Mouse (Mus musculus): ENCODE data around the gene Mapk10. TPM values are rescaled to one million over a fixed set of nuclear protein-coding genes. Genes with fewer than 3 reads are reported as not detected.

The Mapk10 gene
- polyA plus RNA-seq, 1 experiment from 2014 or later: 0.38 TPM

DNA sequence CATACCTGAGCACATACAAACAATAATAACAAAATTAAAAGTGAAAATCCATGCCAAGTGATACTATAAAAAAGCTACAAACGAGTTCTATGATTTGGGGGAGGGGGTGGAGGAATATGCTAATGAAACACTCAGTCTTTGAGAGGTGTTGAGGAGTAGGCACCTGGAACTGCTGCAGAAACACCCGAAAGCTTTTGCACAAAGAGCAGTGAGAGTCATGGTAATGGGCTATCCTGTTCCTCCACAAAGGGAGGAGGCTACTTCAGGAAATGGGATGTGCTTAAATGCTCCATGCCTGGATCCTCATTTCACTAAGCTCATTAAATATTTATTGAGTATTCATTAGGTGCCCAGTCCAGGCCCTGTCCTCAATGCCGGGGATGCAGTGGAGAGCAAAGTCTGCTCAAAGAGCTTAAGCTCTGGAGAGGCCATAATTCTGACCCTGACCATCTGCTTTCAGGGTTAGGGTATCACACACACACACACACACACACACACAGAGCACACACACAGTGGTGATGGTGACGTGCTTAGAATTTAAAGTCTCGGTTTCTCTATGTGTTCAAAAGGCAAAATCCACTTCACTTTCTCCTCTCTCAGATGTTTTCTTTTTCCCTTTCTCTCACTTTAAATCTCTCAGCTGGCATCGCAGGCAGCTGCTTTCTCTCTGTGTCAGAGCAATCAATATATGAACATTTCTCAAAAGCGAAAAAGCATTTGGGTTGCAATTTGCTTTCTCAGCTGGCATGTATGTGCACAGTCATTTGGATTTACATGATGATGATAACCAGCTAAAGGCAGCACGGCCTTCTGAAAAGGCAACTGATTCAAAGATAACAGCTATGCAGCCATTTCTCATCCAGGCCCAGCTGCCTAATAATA lies 50.6 kb downstream of the Mapk10 start:
- no peaks in the 10 kb centered on the region for H3K4me1 ChIP-seq (ENCODE audit: control insufficient read depth, insufficient read depth, low read length)
- no peaks in the 10 kb centered on the region for H3K9me3 ChIP-seq (ENCODE audit: control insufficient read depth, low read length)
- H3K27me3 ChIP-seq (ENCODE audit: control insufficient read depth, insufficient read depth, low read length): no peaks in the 10 kb centered on the region
- ATAC-seq (ENCODE audit: low FRiP score, low TSS enrichment): no peak
- H3K4me3 ChIP-seq (ENCODE audit: low read length): no peak overlapping the region
- WGBS: 60% methylated on average over 8 of the region's 8 CpGs
- H3K36me3 ChIP-seq (ENCODE audit: control insufficient read depth, insufficient read depth, low read length): no peaks in the 10 kb centered on the region
- no peak overlapping the region for H3K27ac ChIP-seq (ENCODE audit: low read depth, low read length)
- H3K4me2 ChIP-seq (replicated peaks; ENCODE audit: low read depth, low read length): no peak overlapping the region
- H3K9ac ChIP-seq (ENCODE audit: low read depth, low read length): no peak overlapping the region

DNA sequence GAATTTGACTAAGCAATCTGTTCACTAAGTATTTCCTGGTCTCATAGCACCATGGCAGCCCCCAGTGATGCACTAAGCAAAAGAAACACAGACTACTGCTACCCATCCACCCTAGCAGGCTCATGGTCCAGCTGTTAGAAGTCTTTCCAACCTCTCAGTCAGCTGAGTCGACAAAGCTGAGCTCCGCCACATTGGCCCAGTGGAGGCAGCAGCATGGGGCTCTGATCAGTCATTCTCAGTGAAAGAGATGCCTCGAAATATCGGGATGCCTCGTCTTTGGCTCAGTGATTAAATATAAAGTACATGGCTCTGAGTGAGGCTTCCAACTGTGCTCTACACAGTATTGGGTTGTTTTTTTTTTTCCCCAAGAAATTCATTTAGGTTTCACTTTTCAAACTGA lies 70.2 kb downstream of the Mapk10 start:
- H3K36me3 ChIP-seq (ENCODE audit: control insufficient read depth, insufficient read depth, low read length): no peaks in the 10 kb centered on the region
- no peak overlapping the region for H3K9ac ChIP-seq (ENCODE audit: low read depth, low read length)
- 90% methylated on average over 5 of the region's 5 CpGs for WGBS
- H3K4me2 ChIP-seq (replicated peaks; ENCODE audit: low read depth, low read length): no peak overlapping the region
- no peaks in the 10 kb centered on the region for H3K27me3 ChIP-seq (ENCODE audit: control insufficient read depth, insufficient read depth, low read length)
- ATAC-seq (ENCODE audit: low FRiP score, low TSS enrichment): no peak
- no peaks in the 10 kb centered on the region for H3K9me3 ChIP-seq (ENCODE audit: control insufficient read depth, low read length)
- no peak overlapping the region for H3K4me3 ChIP-seq (ENCODE audit: low read length)
- H3K27ac ChIP-seq (ENCODE audit: low read depth, low read length): no peak overlapping the region
- H3K4me1 ChIP-seq (ENCODE audit: control insufficient read depth, insufficient read depth, low read length): no peaks in the 10 kb centered on the region

DNA sequence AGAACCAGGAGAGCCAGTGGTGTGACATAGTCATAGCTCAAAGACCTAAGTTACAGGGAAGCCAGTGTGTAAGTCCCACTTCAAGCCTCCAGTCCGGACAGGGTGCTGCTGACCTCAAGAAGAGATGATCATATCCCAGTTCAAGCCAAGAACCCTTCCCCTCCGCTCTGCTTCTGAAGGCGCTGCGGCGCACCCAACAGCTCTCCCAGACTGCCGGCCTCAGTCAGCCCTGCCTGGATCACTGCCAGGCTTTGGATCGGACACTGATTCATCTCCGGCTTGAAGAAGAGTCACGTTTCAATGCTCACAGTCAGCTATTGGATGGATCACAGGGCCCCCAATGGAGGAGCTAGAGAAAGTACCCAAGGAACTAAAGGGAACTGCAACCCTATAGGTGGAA lies 76.3 kb downstream of the Mapk10 start:
- Histone ChIP-seq H3K4me3 (ENCODE audit: low read length) (no peak overlapping the region), H3K27ac (ENCODE audit: low read depth, low read length) (no peak overlapping the region), H3K9ac (ENCODE audit: low read depth, low read length) (no peak overlapping the region), H3K27me3 (ENCODE audit: control insufficient read depth, insufficient read depth, low read length) (no peaks in the 10 kb centered on the region), H3K4me2 (replicated peaks; ENCODE audit: low read depth, low read length) (no peak overlapping the region), H3K9me3 (ENCODE audit: control insufficient read depth, low read length) (no peaks in the 10 kb centered on the region), H3K36me3 (ENCODE audit: control insufficient read depth, insufficient read depth, low read length) (no peaks in the 10 kb centered on the region), H3K4me1 (ENCODE audit: control insufficient read depth, insufficient read depth, low read length) (no peaks in the 10 kb centered on the region)
- 81% methylated on average over 9 of the region's 9 CpGs for WGBS
- ATAC-seq (ENCODE audit: low FRiP score, low TSS enrichment): no peak

DNA sequence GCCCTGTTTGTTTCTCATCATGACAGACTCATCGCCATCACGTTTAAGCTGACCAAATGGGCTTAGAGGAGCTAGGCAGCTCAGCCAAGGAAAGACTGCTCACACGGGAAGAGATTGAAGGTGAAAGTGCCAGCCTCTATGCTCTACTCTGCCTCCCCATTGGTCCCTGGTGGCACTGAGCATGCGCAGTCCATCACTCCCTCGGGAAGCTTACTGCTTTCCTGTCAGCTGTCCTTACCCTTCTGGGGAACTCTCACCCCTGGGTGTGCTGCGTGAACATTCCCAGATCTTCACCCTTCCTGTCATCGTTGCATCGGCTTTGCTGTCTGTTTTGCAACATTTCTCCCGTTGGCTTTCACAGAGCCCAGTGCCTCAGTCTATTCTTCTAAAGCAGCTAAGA lies 77.5 kb downstream of the Mapk10 start:
- ATAC-seq (ENCODE audit: low FRiP score, low TSS enrichment): no peak
- 52% methylated on average over 9 of the region's 9 CpGs for WGBS
- H3K4me1 ChIP-seq (ENCODE audit: control insufficient read depth, insufficient read depth, low read length): no peaks in the 10 kb centered on the region
- no peak overlapping the region for H3K27ac ChIP-seq (ENCODE audit: low read depth, low read length)
- H3K9ac ChIP-seq (ENCODE audit: low read depth, low read length): no peak overlapping the region
- no peak overlapping the region for H3K4me2 ChIP-seq (replicated peaks; ENCODE audit: low read depth, low read length)
- no peaks in the 10 kb centered on the region for H3K9me3 ChIP-seq (ENCODE audit: control insufficient read depth, low read length)
- no peaks in the 10 kb centered on the region for H3K36me3 ChIP-seq (ENCODE audit: control insufficient read depth, insufficient read depth, low read length)
- H3K27me3 ChIP-seq (ENCODE audit: control insufficient read depth, insufficient read depth, low read length): no peaks in the 10 kb centered on the region
- H3K4me3 ChIP-seq (ENCODE audit: low read length): no peak overlapping the region

DNA sequence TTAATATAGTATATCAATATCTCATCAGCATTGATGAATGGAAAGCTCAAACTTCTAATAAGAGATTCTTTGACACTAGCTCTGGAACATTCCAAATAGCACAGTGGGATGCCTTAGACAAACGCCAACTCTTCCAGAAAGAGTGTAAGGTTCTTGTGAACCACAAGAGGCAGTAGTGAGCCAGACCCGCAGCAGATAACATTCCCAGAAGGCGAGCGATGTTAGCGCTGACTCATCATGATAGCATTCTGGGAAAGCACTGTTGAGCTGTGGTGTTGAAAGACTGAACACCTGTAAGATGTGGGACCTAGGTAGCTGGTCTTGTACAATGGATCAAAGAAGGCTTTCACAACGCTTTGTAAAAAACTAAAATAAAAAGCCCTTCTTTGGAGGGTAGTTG lies 78.3 kb downstream of the Mapk10 start:
- H3K4me2 ChIP-seq (replicated peaks; ENCODE audit: low read depth, low read length): no peak overlapping the region
- no peaks in the 10 kb centered on the region for H3K27me3 ChIP-seq (ENCODE audit: control insufficient read depth, insufficient read depth, low read length)
- no peak overlapping the region for H3K27ac ChIP-seq (ENCODE audit: low read depth, low read length)
- WGBS: 74% methylated on average over 6 of the region's 6 CpGs
- H3K36me3 ChIP-seq (ENCODE audit: control insufficient read depth, insufficient read depth, low read length): no peaks in the 10 kb centered on the region
- no peak overlapping the region for H3K4me3 ChIP-seq (ENCODE audit: low read length)
- ATAC-seq (ENCODE audit: low FRiP score, low TSS enrichment): no peak
- no peaks in the 10 kb centered on the region for H3K4me1 ChIP-seq (ENCODE audit: control insufficient read depth, insufficient read depth, low read length)
- H3K9ac ChIP-seq (ENCODE audit: low read depth, low read length): no peak overlapping the region
- no peaks in the 10 kb centered on the region for H3K9me3 ChIP-seq (ENCODE audit: control insufficient read depth, low read length)

DNA sequence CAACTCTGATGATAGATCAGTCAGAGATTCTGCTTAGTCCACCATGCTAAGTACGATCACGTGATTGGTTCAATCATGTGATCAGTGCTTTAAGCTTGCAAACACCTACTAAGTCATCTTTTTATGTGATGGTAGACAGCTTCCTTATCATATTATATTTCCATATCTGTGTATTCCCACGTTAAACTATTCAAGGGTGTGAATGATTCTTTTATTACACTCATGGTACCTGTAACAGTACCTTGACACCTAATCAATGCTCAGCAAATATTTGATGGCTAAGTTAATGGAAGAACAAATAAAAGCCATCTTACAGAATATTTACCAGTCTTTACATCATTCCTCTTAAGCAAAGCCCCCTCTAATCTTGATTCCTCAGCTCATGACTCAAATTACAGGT lies 91.5 kb downstream of the Mapk10 start:
- H3K4me1 ChIP-seq (ENCODE audit: control insufficient read depth, insufficient read depth, low read length): no peaks in the 10 kb centered on the region
- 88% methylated on average over 3 of the region's 3 CpGs for WGBS
- H3K9ac ChIP-seq (ENCODE audit: low read depth, low read length): no peak overlapping the region
- H3K36me3 ChIP-seq (ENCODE audit: control insufficient read depth, insufficient read depth, low read length): no peaks in the 10 kb centered on the region
- no peaks in the 10 kb centered on the region for H3K9me3 ChIP-seq (ENCODE audit: control insufficient read depth, low read length)
- no peak overlapping the region for H3K4me2 ChIP-seq (replicated peaks; ENCODE audit: low read depth, low read length)
- H3K27ac ChIP-seq (ENCODE audit: low read depth, low read length): no peak overlapping the region
- H3K27me3 ChIP-seq (ENCODE audit: control insufficient read depth, insufficient read depth, low read length): no peaks in the 10 kb centered on the region
- H3K4me3 ChIP-seq (ENCODE audit: low read length): no peak overlapping the region
- ATAC-seq (ENCODE audit: low FRiP score, low TSS enrichment): no peak

DNA sequence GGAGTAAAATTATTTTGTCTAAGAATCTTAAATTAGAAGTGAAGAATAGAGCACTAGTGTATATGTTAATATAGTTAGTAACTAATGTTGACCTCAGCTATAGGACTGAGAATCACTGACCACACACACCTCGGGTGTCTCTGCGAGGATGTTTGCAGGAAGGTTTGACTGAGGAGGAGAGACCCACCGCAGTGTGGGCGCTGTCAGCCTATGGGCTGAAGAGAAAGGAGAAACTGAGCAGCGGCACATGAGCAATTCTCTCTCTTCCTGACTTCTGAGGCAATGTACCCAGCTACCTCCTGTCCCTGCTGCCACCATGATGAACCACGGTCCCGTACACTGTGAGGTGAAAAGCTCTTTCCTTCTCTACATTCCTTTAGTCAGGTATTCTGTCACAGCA lies 95.6 kb downstream of the Mapk10 start:
- no peak overlapping the region for H3K27ac ChIP-seq (ENCODE audit: low read depth, low read length)
- no peaks in the 10 kb centered on the region for H3K27me3 ChIP-seq (ENCODE audit: control insufficient read depth, insufficient read depth, low read length)
- no peaks in the 10 kb centered on the region for H3K36me3 ChIP-seq (ENCODE audit: control insufficient read depth, insufficient read depth, low read length)
- no peaks in the 10 kb centered on the region for H3K9me3 ChIP-seq (ENCODE audit: control insufficient read depth, low read length)
- no peak for ATAC-seq (ENCODE audit: low FRiP score, low TSS enrichment)
- no peaks in the 10 kb centered on the region for H3K4me1 ChIP-seq (ENCODE audit: control insufficient read depth, insufficient read depth, low read length)
- 91% methylated on average over 7 of the region's 7 CpGs for WGBS
- H3K4me2 ChIP-seq (replicated peaks; ENCODE audit: low read depth, low read length): no peak overlapping the region
- H3K4me3 ChIP-seq (ENCODE audit: low read length): no peak overlapping the region
- H3K9ac ChIP-seq (ENCODE audit: low read depth, low read length): no peak overlapping the region

DNA sequence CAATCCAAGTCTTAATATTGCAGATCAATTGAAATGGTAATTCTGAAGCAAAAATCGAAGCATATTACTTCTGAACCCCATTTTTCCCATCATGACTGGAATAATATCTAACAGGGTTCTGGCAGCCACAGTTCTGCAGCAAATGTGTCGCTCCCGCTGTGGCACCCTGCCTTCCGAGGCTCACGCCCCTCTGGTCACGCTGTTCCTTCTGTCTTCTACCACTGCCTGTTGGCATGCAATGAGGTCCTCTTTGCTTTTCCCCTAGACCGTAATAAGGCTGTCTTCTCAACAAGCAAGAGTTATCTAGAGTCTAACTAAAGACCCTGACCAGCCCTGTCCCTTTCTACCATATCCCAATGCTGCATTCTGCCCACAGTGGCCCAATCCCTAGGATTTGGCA lies 98.7 kb downstream of the Mapk10 start:
- no peak for ATAC-seq (ENCODE audit: low FRiP score, low TSS enrichment)
- no peak overlapping the region for H3K4me3 ChIP-seq (ENCODE audit: low read length)
- H3K9me3 ChIP-seq (ENCODE audit: control insufficient read depth, low read length): no peaks in the 10 kb centered on the region
- WGBS: 91% methylated on average over 7 of the region's 7 CpGs
- H3K9ac ChIP-seq (ENCODE audit: low read depth, low read length): no peak overlapping the region
- H3K36me3 ChIP-seq (ENCODE audit: control insufficient read depth, insufficient read depth, low read length): no peaks in the 10 kb centered on the region
- H3K4me1 ChIP-seq (ENCODE audit: control insufficient read depth, insufficient read depth, low read length): no peaks in the 10 kb centered on the region
- no peak overlapping the region for H3K4me2 ChIP-seq (replicated peaks; ENCODE audit: low read depth, low read length)
- no peaks in the 10 kb centered on the region for H3K27me3 ChIP-seq (ENCODE audit: control insufficient read depth, insufficient read depth, low read length)
- H3K27ac ChIP-seq (ENCODE audit: low read depth, low read length): no peak overlapping the region

DNA sequence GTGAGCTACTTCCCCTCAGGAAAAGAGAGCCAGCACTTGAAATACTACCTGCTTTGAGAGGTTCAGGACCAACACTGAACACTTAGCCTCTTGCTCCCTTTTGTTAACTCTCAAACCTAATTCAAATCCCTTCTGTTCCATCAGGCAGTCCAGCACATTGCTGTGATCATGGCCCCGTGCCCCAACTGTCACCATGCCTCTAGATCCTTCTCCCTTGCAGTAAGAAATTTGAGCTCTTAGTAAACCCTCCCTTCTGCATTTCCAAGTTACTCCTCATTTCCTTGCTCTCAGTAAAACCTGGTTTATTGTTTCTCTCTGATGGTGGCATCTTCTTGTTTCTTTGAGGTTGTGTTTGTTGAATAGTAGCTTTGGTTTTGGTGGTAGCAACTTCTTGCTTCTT lies 101.7 kb downstream of the Mapk10 start:
- Histone ChIP-seq H3K27ac (ENCODE audit: low read depth, low read length) (no peak overlapping the region), H3K27me3 (ENCODE audit: control insufficient read depth, insufficient read depth, low read length) (no peaks in the 10 kb centered on the region)

More for the DNA sequence above, 101.7 kb downstream of the Mapk10 start:
- H3K9ac ChIP-seq (ENCODE audit: low read depth, low read length): no peak overlapping the region
- ATAC-seq (ENCODE audit: low FRiP score, low TSS enrichment): peak; percentile 62
- no peaks in the 10 kb centered on the region for H3K4me1 ChIP-seq (ENCODE audit: control insufficient read depth, insufficient read depth, low read length)
- H3K4me3 ChIP-seq (ENCODE audit: low read length): no peak overlapping the region
- H3K4me2 ChIP-seq (replicated peaks; ENCODE audit: low read depth, low read length): no peak overlapping the region
- H3K9me3 ChIP-seq (ENCODE audit: control insufficient read depth, low read length): no peaks in the 10 kb centered on the region
- WGBS: 10% methylated on average over 1 of the region's 1 CpGs
- H3K36me3 ChIP-seq (ENCODE audit: control insufficient read depth, insufficient read depth, low read length): no peaks in the 10 kb centered on the region

Measured in kidney, embryonic 14.5 days (tissue).